Mouse (Mus musculus): ENCODE results near the gene Samd8.

Samd8 gene

GRCm38 (mm10) chr14:21745149-21745548, 5.2 kb upstream of the Samd8 start:
- no peak for DNase-seq (ENCODE audit: low spot score in 2 of 2)

GRCm38 (mm10) chr14:21746251-21746650, 4.1 kb upstream of the Samd8 start:
- DNase-seq (ENCODE audit: low spot score in 2 of 2), result no peak

GRCm38 (mm10) chr14:21746846-21747245, 3.5 kb upstream of the Samd8 start:
- no peak for DNase-seq (ENCODE audit: low spot score in 2 of 2)

GRCm38 (mm10) chr14:21747436-21748141, 2.7 kb upstream of the Samd8 start:
- DNase-seq (ENCODE audit: low spot score in 2 of 2), result no peak

GRCm38 (mm10) chr14:21748142-21748870, 2.0 kb upstream of the Samd8 start:
- DNase-seq (ENCODE audit: low spot score in 2 of 2), result no peak

GRCm38 (mm10) chr14:21750881-21751542, 681 bp downstream of the Samd8 start, which contains the start of gene Dusp13:
Gene Dusp13, minus strand, starts transcription at chr14:21751181.
- DNase-seq (ENCODE audit: low spot score in 2 of 2), result peak; percentile 63 to 70

- DNase-seq (ENCODE audit: low spot score in 2 of 2), result no peak
Measured at GRCm38 (mm10) chr14:21752411-21752810, 2.1 kb downstream of the Samd8 start.

GRCm38 (mm10) chr14:21753367-21753766, 3.0 kb downstream of the Samd8 start:
- no peak for DNase-seq (ENCODE audit: low spot score in 2 of 2)

GRCm38 (mm10) chr14:21761560-21761959, 11.2 kb downstream of the Samd8 start:
- no peak for DNase-seq (ENCODE audit: low spot score in 2 of 2)

GRCm38 (mm10) chr14:21763736-21764135, 13.4 kb downstream of the Samd8 start:
- no peak for DNase-seq (ENCODE audit: low spot score in 2 of 2)

- no peak for DNase-seq (ENCODE audit: low spot score in 2 of 2)
Measured at GRCm38 (mm10) chr14:21764646-21765045, 14.3 kb downstream of the Samd8 start.

- DNase-seq (ENCODE audit: low spot score in 2 of 2), result no peak
Measured at GRCm38 (mm10) chr14:21765754-21766397, 15.5 kb downstream of the Samd8 start.

- DNase-seq (ENCODE audit: low spot score in 2 of 2), result no peak
Measured at GRCm38 (mm10) chr14:21766398-21766958, 16.1 kb downstream of the Samd8 start.

GRCm38 (mm10) chr14:21772506-21773281, 22.4 kb downstream of the Samd8 start:
- DNase-seq (ENCODE audit: low spot score in 2 of 2), result no peak

GRCm38 (mm10) chr14:21773946-21774345, 23.6 kb downstream of the Samd8 start:
- no peak for DNase-seq (ENCODE audit: low spot score in 2 of 2)

GRCm38 (mm10) chr14:21776201-21776600, 25.9 kb downstream of the Samd8 start:
- no peak for DNase-seq (ENCODE audit: low spot score in 2 of 2)

GRCm38 (mm10) chr14:21786500-21786899, 36.2 kb downstream of the Samd8 start:
- no peak for DNase-seq (ENCODE audit: low spot score in 2 of 2)

GRCm38 (mm10) chr14:21787374-21787773, 37.0 kb downstream of the Samd8 start:
- no peak for DNase-seq (ENCODE audit: low spot score in 2 of 2)

- no peak for DNase-seq (ENCODE audit: low spot score in 2 of 2)
Measured at GRCm38 (mm10) chr14:21788121-21788520, 37.8 kb downstream of the Samd8 start.

- DNase-seq (ENCODE audit: low spot score in 2 of 2), result no peak
Measured at GRCm38 (mm10) chr14:21790585-21791251, 40.4 kb downstream of the Samd8 start.
